Mouse (Mus musculus) left cerebral cortex, postnatal 14 days (tissue): ENCODE data around the gene Tor4a. TPM values are rescaled to one million over a fixed set of nuclear protein-coding genes. Genes with fewer than 3 reads are reported as not detected.

ENCODE experiments used
- DNase-seq, 2 experiments: peaks; one replicate each; pipeline ENCODE4 v3.0.0; 2021 to 2022; ENCODE audit warnings: low spot score in 2 of 2, mixed read lengths in 1 of 2
- intact Hi-C: fragments of 180-260 bp; cut with DNase I; formaldehyde crosslinking; loops from one replicate; pipeline ENCODE4 v1.15.1; 2025
- total RNA-seq, 2 experiments: library from RNA; stranded (reverse); gene quantifications; 2 replicates each; pipeline ENCODE4 v1.2.3; 2021

The Tor4a gene
- total RNA-seq, 2 experiments from 2014 or later = 1.7 to 2.6 TPM

GRCm38 (mm10) chr2:25195211-25196156 lies 1.2 kb downstream of the Tor4a start:
- no peak for DNase-seq
- intact Hi-C loops = no loop called here

GRCm38 (mm10) chr2:25194486-25195171 lies 2.1 kb downstream of the Tor4a start:
- no peak for DNase-seq
- intact Hi-C loops = loop anchor here (5.0 kb wide), 1 partner anchor 63 kb away; the partner anchor contains the start of gene Tmem203

- DNase-seq = no peak
- intact Hi-C loops = loop anchor here (5.0 kb wide), 1 partner anchor 63 kb away; the partner anchor contains the start of gene Tmem203
Observed at GRCm38 (mm10) chr2:25194006-25194405, 2.7 kb downstream of the Tor4a start.

GRCm38 (mm10) chr2:25193330-25193770 lies 3.3 kb downstream of the Tor4a start:
- intact Hi-C loops = loop anchor here (2.0 to 5.0 kb wide), 2 partner anchors 35 to 64 kb away; partner anchors contain the start of gene Tmem203
- peak; percentile 87 to 88 for DNase-seq

GRCm38 (mm10) chr2:25187841-25188240 lies 8.8 kb downstream of the Tor4a start:
- no peak for DNase-seq
- intact Hi-C loops = no loop called here

- intact Hi-C loops = no loop called here
- no peak for DNase-seq
Observed at GRCm38 (mm10) chr2:25186575-25186930, 10.1 kb downstream of the Tor4a start.

- intact Hi-C loops = no loop called here
- peak in 1 of 2 experiments; percentile 60 for DNase-seq
Observed at GRCm38 (mm10) chr2:25185625-25186574, 10.8 kb downstream of the Tor4a start.

- intact Hi-C loops = loop anchor here (5.0 kb wide), 2 partner anchors 82 to 222 kb away; partner anchors contain the start of gene Dph7
- DNase-seq = no peak
Observed at GRCm38 (mm10) chr2:25184496-25184895, 12.2 kb downstream of the Tor4a start.

GRCm38 (mm10) chr2:25183336-25183735 lies 13.3 kb downstream of the Tor4a start:
- intact Hi-C loops = loop anchor here (5.0 kb wide), 2 partner anchors 81 to 221 kb away; partner anchors contain the start of gene Dph7
- DNase-seq = no peak

- intact Hi-C loops = loop anchor here (5.0 kb wide), 2 partner anchors 80 to 220 kb away; partner anchors contain the start of gene Dph7
- DNase-seq = peak; percentile 30 to 43
Observed at GRCm38 (mm10) chr2:25182664-25183063, 14.0 kb downstream of the Tor4a start.

- no peak for DNase-seq
- intact Hi-C loops = loop anchor here (5.0 kb wide), 2 partner anchors 80 to 220 kb away; partner anchors contain the start of gene Dph7
Observed at GRCm38 (mm10) chr2:25181891-25182397, 14.7 kb downstream of the Tor4a start.

GRCm38 (mm10) chr2:25180973-25181890 lies 15.5 kb downstream of the Tor4a start:
- DNase-seq = peak; percentile 31 to 36

GRCm38 (mm10) chr2:25180478-25180903 lies 16.2 kb downstream of the Tor4a start, which contains the start of gene Nrarp:
Gene Nrarp (plus strand): TSS chr2:25180758.
- intact Hi-C loops = loop anchor here (5.0 kb wide), 2 partner anchors 78 to 218 kb away; partner anchors contain the start of gene Dph7

More at GRCm38 (mm10) chr2:25180973-25181890, 15.5 kb downstream of the Tor4a start:
- intact Hi-C loops = loop anchor here (5.0 kb wide), 2 partner anchors 79 to 219 kb away; partner anchors contain the start of gene Dph7

GRCm38 (mm10) chr2:25179566-25180217 lies 17.0 kb downstream of the Tor4a start:
- intact Hi-C loops = loop anchor here (5.0 kb wide), 3 partner anchors 52 to 217 kb away; partner anchors contain the start of gene Dph7
- no peak for DNase-seq

More at GRCm38 (mm10) chr2:25180478-25180903, 16.2 kb downstream of the Tor4a start, which contains the start of gene Nrarp:
- peak; percentile 95 to 97 for DNase-seq

GRCm38 (mm10) chr2:25178285-25178972 lies 18.3 kb downstream of the Tor4a start:
- intact Hi-C loops = loop anchor here (5.0 kb wide), 1 partner anchor 51 kb away; no protein-coding TSS in a partner anchor
- peak; percentile 49 to 60 for DNase-seq

- intact Hi-C loops = loop anchor here (5.0 kb wide), 1 partner anchor 50 kb away; no protein-coding TSS in a partner anchor
- DNase-seq = peak; percentile 64 to 68
Observed at GRCm38 (mm10) chr2:25177685-25178084, 19.0 kb downstream of the Tor4a start.
